Mouse (Mus musculus) thymus, adult 2 months (tissue): ENCODE measurements around the gene Tecr. TPM values are rescaled to one million over a fixed set of nuclear protein-coding genes. Genes with fewer than 3 reads are reported as not detected.

Experiments
- DNase-seq: peaks from one replicate; pipeline ENCODE4 v3.0.0; 2021
- H3K27ac ChIP-seq: fragments of 200-500 bp; 2 replicates; pipeline ENCODE4 v1.5.1; 2012; ENCODE audit warnings: low read length, control low read depth; ENCODE audit not compliant: control insufficient read depth, insufficient read depth
- H3K27me3 ChIP-seq: fragments of 200-500 bp; 2 replicates; pipeline ENCODE4 v1.6.1; 2012; ENCODE audit warnings: mild to moderate bottlenecking, low read length, moderate library complexity, mixed read lengths; ENCODE audit not compliant: control insufficient read depth, insufficient read depth
- H3K36me3 ChIP-seq: fragments of 200-500 bp; 2 replicates; pipeline ENCODE4 v1.6.1; 2012; ENCODE audit warnings: mild to moderate bottlenecking, low read length, moderate library complexity; ENCODE audit not compliant: control insufficient read depth, insufficient read depth
- H3K4me1 ChIP-seq: fragments of 200-500 bp; replicated peaks from 2 replicates; pipeline ENCODE4 v1.6.1; 2012; ENCODE audit warnings: low read length; ENCODE audit not compliant: control insufficient read depth, insufficient read depth
- H3K4me3 ChIP-seq: fragments of 200-500 bp; 2 replicates; pipeline ENCODE4 v1.5.1; 2012; ENCODE audit warnings: mild to moderate bottlenecking, low read length, control low read depth, moderate library complexity; ENCODE audit not compliant: control insufficient read depth, insufficient read depth
- CTCF ChIP-seq: fragments of 200-500 bp; IDR thresholded peaks from 2 replicates; pipeline ENCODE4 v1.5.1; 2012; ENCODE audit warnings: mild to moderate bottlenecking, control low read depth, low read length, moderate library complexity, borderline replicate concordance; ENCODE audit not compliant: control insufficient read depth, poor library complexity, insufficient read depth; ENCODE audit errors: extremely low read depth
- POLR2A ChIP-seq: fragments of 200-500 bp; IDR thresholded peaks from 2 replicates; pipeline ENCODE4 v1.6.1; 2012; ENCODE audit warnings: mild to moderate bottlenecking, low read length, control low read depth, moderate library complexity; ENCODE audit not compliant: control insufficient read depth, poor library complexity, insufficient read depth; ENCODE audit errors: extremely low read depth
- WGBS: fragments of 180-500 bp; shearing (Covaris S2); methylation state at CpG from one replicate; pipeline ENCODE4 v1.1.7; 2018; 5-methylcytosine and 5-hydroxymethylcytosine counted together
- polyA plus RNA-seq: library from polyadenylated mRNA; depleted of rRNA; stranded (reverse); fragments of >200 nt; gene quantifications from 2 replicates; pipeline ENCODE4 v1.2.3, GENCODE M21; 2012; rRNA removed

Tecr gene
- polyA plus RNA-seq, 1 experiment, result 705 TPM

GRCm38 (mm10) chr8:83562669-83563068 is 45.1 kb downstream of the Tecr start:
- DNase-seq, result no peak
- H3K4me3 ChIP-seq, result no peak overlapping the region
- peaks cover 7% of the 10 kb centered on the region for H3K4me1 ChIP-seq
- TF ChIP-seq CTCF (no peak), POLR2A (no peak)
- no peaks in the 10 kb centered on the region for H3K27me3 ChIP-seq
- H3K27ac ChIP-seq, result no peak overlapping the region
- WGBS, result 96% methylated on average over 3 of the region's 3 CpGs
- H3K36me3 ChIP-seq, result no peaks in the 10 kb centered on the region

DNA sequence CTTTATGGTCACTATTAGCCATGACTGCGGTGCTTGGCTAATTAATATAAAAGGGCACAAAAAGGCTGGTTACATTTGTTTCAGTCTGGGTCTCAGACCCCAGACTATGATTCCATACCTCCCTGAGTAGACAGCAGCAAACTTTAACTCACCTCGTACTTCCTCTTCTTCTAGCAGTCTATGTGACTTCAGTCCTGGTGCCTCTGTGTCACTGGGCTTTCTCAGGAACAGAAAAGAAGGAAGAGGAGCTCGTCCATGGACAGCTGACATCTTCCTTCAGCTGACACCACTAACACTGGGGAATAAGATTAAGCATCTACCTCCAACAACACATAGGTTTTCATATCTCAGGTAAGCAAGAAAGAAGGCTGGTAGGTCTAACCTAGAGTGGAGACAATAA is 72.0 kb downstream of the Tecr start, which contains the start of gene Olfr370:
Gene Olfr370, plus strand, starts transcription at position 45 of the 400 bp plus-strand sequence.
- TF ChIP-seq POLR2A (no peak), CTCF (no peak)
- 35% methylated on average over 3 of the region's 3 CpGs for WGBS
- Histone ChIP-seq H3K27ac (no peak within 1 kb of the TSS), H3K4me1 (no peaks in the 10 kb centered on the region), H3K36me3 (no peaks in the 10 kb centered on the region), H3K4me3 (no peak within 1 kb of the TSS), H3K27me3 (no peaks in the 10 kb centered on the region)
- no peak for DNase-seq

- no peaks in the 10 kb centered on the region for H3K36me3 ChIP-seq
- TF ChIP-seq CTCF (no peak), POLR2A (no peak)
- H3K27me3 ChIP-seq, result no peaks in the 10 kb centered on the region
- H3K4me3 ChIP-seq, result no peak overlapping the region
- H3K27ac ChIP-seq, result no peak overlapping the region
- 92% methylated on average over 2 of the region's 2 CpGs for WGBS
- no peak for DNase-seq
- no peaks in the 10 kb centered on the region for H3K4me1 ChIP-seq
Observed at GRCm38 (mm10) chr8:83534802-83535201, 73.0 kb downstream of the Tecr start.

Other genes with a start within 250 kb of the Tecr start
- 0.03 TPM in 1 of 2 replicates, not detected in the other for gene Clgn, start 218.1 kb downstream of the Tecr start, polyA plus RNA-seq
- 6.9 and 9.1 TPM in 2 replicates for gene Scoc, start 149.6 kb downstream of the Tecr start, polyA plus RNA-seq
- gene Olfr370, start 72.2 kb downstream of the Tecr start, polyA plus RNA-seq, result not detected in 2 replicates
- gene Ndufb7, start 41.3 kb downstream of the Tecr start, polyA plus RNA-seq, result 412 and 498 TPM in 2 replicates
- gene Dnajb1, start 222 bp upstream of the Tecr start, polyA plus RNA-seq, result 87.1 and 91.0 TPM in 2 replicates
- 50.2 and 58.6 TPM in 2 replicates for gene Gipc1, start 44.7 kb upstream of the Tecr start, polyA plus RNA-seq
- gene Ptger1, start 58.7 kb upstream of the Tecr start, polyA plus RNA-seq, result 0.50 and 0.61 TPM in 2 replicates
- 321 and 324 TPM in 2 replicates for gene Pkn1, start 91.2 kb upstream of the Tecr start, polyA plus RNA-seq
- 157 and 171 TPM in 2 replicates for gene Ddx39, start 107.2 kb upstream of the Tecr start, polyA plus RNA-seq
- 190 and 193 TPM in 2 replicates for gene Adgre5, start 133.4 kb upstream of the Tecr start, polyA plus RNA-seq